Mouse (Mus musculus) megakaryocyte progenitor cell, adult 5-6 weeks (primary cell): ENCODE data around the gene Ifngr1. TPM values are rescaled to one million over a fixed set of nuclear protein-coding genes. Genes with fewer than 3 reads are reported as not detected.
A peak's percentile ranks its signal among the peaks of the same experiment; 100 is the strongest.

Experiments
- ATAC-seq: replicated peaks from 2 replicates; pipeline ENCODE4 v1.8.0; 2016; ENCODE audit warnings: mild to moderate bottlenecking, moderate TSS enrichment, inconsistent platforms; ENCODE audit not compliant: poor library complexity
- total RNA-seq, 2 experiments: library from RNA; stranded (forward) in 1 of 2; stranded (reverse) in 1 of 2; fragments of 157-497, 149-512 nt in 1 of 2; fragments of 200-1000 nt in 1 of 2; gene quantifications; 2 replicates each; pipeline versions ENCODE4 v1.2.3 to v1.2.4; 2015 to 2017

Gene Ifngr1
- total RNA-seq, 2 experiments from 2014 or later, result 295 to 439 TPM

GRCm38 (mm10) chr10:19585860-19586259 lies 5.9 kb upstream of the Ifngr1 start:
- ATAC-seq, result peak; percentile 55

GRCm38 (mm10) chr10:19587281-19587680 lies 4.5 kb upstream of the Ifngr1 start:
- no peak for ATAC-seq

DNA sequence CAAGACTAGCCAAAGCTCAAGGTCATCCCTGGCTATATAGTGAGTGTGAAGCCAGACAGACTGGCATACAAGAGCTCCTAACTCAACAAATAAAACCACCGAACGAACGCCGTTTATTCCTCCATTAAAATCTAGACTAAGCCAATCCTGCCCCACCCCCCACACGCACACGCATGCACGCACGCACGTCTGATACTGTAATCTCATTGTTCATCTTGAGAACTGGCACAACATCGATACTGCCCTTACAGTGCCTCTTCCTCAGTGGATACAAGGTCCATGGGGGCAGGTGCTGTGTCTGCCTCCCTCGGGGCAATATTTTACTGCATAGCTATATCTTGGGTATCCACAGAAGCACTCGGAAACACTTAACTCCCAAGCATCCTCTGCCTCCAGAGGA lies 2.1 kb upstream of the Ifngr1 start:
- no peak for ATAC-seq

DNA sequence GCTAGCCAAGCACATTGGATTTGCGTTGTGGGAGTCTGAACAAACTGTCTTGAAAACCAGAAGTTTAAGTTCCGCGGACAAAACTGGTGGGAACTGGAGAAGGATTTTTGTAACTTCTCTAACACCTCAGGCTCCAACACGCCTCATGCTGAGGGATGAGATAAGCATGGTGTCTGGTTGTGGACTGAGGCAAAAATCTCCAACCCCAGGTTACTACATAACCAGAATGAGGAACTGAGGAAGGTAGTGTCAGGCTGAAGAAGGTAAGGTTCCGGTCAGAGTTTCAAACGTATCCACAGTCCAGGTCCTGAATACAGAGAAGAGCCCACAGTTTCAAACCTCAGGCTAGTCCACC lies 486 bp upstream of the Ifngr1 start:
- peak; percentile 55 for ATAC-seq

DNA sequence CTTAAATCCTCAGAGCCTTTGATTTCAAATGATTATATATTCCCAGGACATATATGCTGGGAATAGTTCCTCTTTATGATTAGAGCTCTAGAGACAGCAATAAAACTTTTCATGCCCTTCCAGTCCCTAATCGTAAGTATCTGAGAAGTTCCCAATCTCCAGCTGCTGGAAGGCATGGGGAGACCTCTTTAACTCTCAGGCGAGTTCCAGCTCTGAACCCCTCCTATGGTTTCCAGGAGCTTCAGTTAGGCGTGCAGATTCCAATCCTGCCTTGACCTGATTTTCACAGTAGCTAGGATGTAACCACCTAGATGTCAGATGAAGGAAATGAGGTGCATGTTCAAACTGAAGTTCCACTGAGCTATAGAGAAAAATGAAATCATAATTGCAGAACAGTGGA lies 807 bp downstream of the Ifngr1 start:
- no peak for ATAC-seq

DNA sequence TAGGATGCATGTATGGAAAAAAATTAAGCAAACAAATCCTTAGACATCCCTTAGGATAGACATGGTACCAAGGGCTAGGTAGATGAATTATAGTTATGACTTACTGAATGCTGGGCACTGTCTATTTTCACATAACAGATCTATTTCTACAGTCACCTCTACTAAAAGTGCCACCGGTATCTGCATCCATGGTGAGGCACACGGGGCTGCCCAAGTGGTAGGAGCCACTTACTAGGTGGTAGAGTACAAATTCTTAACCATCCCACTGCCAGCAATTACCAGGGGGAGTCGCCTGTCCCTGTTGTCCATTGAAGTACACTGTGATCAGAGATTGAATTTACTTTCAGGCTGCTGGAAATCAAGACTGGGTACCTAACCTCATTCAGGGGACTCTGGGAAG lies 1.5 kb downstream of the Ifngr1 start:
- no peak for ATAC-seq

- ATAC-seq, result no peak
Measured at GRCm38 (mm10) chr10:19594201-19594905, 2.6 kb downstream of the Ifngr1 start.

DNA sequence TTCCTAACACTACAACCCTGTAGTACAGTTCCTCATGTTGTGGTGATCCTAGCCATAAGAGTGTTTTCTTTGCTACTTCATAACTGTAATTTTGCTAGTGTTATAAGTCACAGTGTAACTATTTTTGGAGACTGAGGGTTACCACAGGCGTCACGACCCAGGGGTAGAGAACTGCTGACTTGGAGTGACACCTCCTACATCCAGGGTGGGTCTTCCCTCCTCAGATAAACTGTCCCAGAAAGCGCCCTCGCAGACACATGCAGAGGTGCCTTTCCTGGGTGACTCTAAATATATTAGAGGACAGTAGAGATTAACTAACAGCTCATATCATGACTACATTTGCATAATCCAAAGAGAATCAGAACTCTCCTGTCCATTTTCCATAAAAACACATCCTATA lies 5.1 kb downstream of the Ifngr1 start:
- ATAC-seq, result no peak

DNA sequence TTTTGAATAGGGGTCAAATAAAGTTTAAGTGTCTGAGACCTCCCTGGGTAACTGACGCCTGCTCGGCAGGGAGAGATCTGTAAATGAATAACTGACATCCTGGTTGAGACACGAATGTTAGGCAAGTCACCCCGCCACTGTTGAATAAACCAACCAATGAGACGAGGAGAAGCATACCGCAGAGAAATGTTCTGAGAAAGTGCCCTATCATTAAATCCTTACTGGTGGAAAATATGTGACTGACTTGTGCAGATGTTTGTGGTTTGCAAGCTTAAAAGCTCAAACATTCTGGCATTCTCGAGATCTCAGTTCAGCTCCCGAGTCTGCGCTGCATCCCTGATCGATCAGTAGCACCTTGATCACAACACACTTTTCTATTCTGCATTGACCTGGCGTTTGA lies 6.3 kb downstream of the Ifngr1 start:
- ATAC-seq, result peak; percentile 54

- ATAC-seq, result no peak
Measured at GRCm38 (mm10) chr10:19599331-19600092, 7.8 kb downstream of the Ifngr1 start.

GRCm38 (mm10) chr10:19600093-19600420 lies 8.3 kb downstream of the Ifngr1 start:
- no peak for ATAC-seq

DNA sequence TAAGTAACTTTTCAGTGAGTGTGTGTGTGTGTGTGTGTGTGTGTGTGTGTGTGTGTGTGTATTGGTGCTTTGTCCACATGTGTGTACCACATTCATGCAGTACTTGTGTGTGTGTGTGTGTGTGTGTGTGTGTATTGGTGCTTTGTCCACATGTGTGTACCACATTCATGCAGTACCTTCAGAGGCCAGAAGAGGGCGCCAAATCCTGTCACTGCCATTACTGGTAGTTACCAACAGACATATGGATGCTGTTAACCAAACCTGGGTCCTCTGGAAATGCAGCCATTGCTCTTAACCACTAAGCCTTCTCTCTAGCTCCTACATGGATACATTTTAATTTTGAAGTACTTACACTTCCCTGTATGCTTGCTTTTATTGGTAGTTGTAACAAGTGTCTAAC lies 9.8 kb downstream of the Ifngr1 start:
- ATAC-seq, result peak; percentile 62

- ATAC-seq, result no peak
Measured at GRCm38 (mm10) chr10:19603231-19603630, 11.5 kb downstream of the Ifngr1 start.

GRCm38 (mm10) chr10:19609125-19609524 lies 17.4 kb downstream of the Ifngr1 start:
- no peak for ATAC-seq

DNA sequence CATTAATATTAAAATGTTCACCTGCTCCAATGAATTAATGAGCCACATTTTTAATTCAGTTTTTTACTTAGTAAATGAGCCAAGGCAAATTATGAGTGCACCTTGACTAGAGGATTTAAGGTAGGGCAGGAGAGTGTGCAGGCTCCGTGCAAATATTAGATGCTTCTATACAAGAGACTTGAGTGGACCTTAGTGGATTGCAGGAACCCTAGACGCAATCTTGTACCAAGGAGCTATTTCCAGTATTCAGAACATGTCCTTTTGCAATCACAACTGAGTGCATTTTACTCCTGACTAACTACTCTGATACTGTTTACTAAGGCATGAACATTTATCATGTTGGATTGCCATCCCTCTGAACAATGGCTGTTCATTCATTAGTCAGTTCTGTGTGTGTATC lies 19.9 kb downstream of the Ifngr1 start:
- no peak for ATAC-seq

DNA sequence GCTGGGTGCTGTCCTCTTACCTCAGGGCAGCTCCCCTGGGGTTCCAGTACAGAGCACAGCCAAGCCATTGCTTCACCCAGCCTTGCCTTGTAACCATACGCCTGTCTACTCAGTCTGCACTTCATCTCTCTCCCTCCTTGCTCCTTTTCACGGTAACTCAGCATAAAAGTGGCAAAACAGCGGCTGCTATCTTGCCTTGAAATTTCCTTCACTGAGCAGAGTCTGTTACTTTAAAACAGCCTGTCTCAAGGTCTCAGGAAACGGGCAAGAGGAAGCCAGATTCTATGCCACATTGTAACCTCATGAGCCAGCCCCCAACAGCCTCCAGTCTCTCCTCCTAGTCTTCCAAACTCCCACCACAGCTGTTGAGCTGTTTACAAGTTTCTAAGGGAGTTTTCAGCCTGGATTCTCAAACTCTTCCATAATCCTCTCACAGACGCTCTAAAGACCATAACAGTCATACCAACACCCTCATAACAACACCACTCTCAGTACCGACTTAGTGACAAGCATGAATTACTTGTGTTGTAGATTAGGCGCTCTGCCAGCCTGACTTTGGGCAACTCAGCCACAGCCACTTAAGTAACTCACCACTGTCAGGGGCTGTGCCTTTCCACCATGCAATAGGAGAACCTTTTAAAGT lies 21.5 kb downstream of the Ifngr1 start:
- peak; percentile 81 for ATAC-seq

- ATAC-seq, result no peak
Measured at GRCm38 (mm10) chr10:19619736-19620135, 28.0 kb downstream of the Ifngr1 start.

- ATAC-seq, result no peak
Measured at GRCm38 (mm10) chr10:19621408-19622048, 29.8 kb downstream of the Ifngr1 start, which contains the start of gene Il22ra2. Gene Il22ra2, plus strand, starts transcription at chr10:19621998.

DNA sequence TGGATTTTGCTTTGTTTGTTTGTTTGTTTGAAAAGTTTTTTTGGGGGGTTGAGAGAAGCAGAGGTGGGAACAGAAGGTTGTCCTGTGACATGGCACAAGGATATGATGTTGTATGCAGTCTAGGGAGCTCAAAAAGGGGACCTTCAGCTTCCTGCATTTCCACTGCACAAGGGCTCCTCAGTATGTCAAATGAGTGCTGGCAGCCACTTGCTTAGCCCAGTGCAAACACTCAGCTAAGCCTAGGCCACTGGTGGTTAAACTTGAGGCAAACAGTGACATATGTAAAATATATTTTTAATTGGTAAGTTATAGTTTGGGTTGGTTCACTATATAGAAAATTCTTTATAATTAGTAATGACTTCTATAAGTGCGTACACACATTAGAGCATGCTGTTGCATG lies 32.9 kb downstream of the Ifngr1 start:
- ATAC-seq, result no peak

- ATAC-seq, result no peak
Measured at GRCm38 (mm10) chr10:19627342-19627741, 35.6 kb downstream of the Ifngr1 start.

DNA sequence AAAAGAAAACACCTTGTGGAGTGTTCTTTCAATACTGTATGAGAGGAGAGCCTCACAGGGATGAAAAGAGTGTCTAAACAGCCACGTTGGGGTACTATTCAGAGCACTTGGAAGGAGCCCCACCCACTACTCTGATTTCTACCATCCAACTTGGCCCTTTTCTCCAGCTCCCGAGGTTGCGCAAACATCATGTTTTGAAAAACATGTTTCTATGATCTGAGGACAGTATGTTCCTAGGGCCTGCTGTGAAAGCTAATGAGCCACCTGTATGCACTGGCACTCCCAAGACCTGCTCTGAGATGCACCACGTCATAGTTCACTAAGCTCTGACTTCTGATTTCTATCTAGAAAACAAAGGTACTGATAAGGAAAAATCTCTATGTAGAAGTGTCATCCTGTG lies 36.0 kb downstream of the Ifngr1 start:
- ATAC-seq, result no peak
